Mouse (Mus musculus): Measurements from ENCODE around the gene Sema4d.

DNA sequence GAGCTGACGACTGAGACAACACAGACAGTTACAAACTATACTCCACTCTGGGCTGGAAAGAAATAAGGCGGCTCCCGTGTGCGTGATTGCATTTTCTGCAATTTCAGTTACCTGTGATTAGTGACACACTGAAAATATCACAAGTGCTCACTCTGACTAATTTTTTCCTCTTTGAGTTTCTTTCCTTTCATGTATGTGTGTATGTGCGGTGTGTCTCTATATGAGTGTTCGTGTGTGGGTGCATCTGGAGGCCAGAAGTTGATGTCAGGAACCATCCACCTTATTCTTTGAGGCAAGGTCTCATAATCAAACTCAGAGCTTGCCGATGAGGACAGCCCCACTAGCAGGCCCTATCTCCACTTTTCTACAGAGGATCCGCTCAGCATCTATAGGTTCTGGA is 81.5 kb downstream of the Sema4d start:
- TF ChIP-seq CTCF (IDR thresholded peaks at IDR 0.05; ENCODE audit: low read depth) (no peak), EP300 (IDR thresholded peaks at IDR 0.05; ENCODE audit: low read depth) (no peak)
